In genomic region chr11:32743891-32744290, GRCm38 (mm10) we compare ENCODE assay signal across 17 mouse cellular contexts.
"Had no signal": no experiment of that assay in that cellular context is flagged by ENCODE, and none has a peak within 500 bp of the region (broad histone marks: within the 10 kb centered on the region; RNA-seq: fewer than 3 reads in every experiment).

No protein-coding gene starts in this region.

- H3K9me3 ChIP-seq: liver, embryonic 13.5 days; midbrain, embryonic 12.5 days; midbrain, embryonic 15.5 days; neural tube, embryonic 12.5 days; neural tube, embryonic 15.5 days; stomach, embryonic 15.5 days had no signal

- H3K4me3 ChIP-seq: layer of hippocampus, adult 2 months; liver, embryonic 13.5 days; midbrain, embryonic 12.5 days; midbrain, embryonic 15.5 days; neural tube, embryonic 12.5 days; neural tube, embryonic 15.5 days; stomach, embryonic 15.5 days had no signal

- H3K4me1 ChIP-seq: midbrain, embryonic 12.5 days; midbrain, embryonic 15.5 days; neural tube, embryonic 12.5 days; stomach, embryonic 15.5 days had no signal

- H3K4me2 ChIP-seq: liver, embryonic 13.5 days; midbrain, embryonic 12.5 days; midbrain, embryonic 15.5 days; neural tube, embryonic 12.5 days; neural tube, embryonic 15.5 days; stomach, embryonic 15.5 days had no signal

- H3K27me3 ChIP-seq: liver, embryonic 13.5 days; midbrain, embryonic 12.5 days; midbrain, embryonic 15.5 days; neural tube, embryonic 12.5 days; neural tube, embryonic 15.5 days; stomach, embryonic 15.5 days had no signal

- DNase-seq: kidney, adult 9 months; kidney, postnatal 14 days; kidney, postnatal 4 days; layer of hippocampus, adult 9-11 months; liver, embryonic 13.5 days; lung, adult 2 months; lung, postnatal 14 days; lung, postnatal 4 days; right cerebral cortex, postnatal 25 days; spleen, adult 18-20 months; thymus, postnatal 25 days had no signal

- H3K9ac ChIP-seq: liver, embryonic 13.5 days; midbrain, embryonic 12.5 days; midbrain, embryonic 15.5 days; neural tube, embryonic 12.5 days; neural tube, embryonic 15.5 days; stomach, embryonic 15.5 days had no signal

- H3K27ac ChIP-seq: layer of hippocampus, adult 2 months; liver, embryonic 13.5 days; midbrain, embryonic 12.5 days; midbrain, embryonic 15.5 days; neural tube, embryonic 12.5 days; neural tube, embryonic 15.5 days; stomach, embryonic 15.5 days had no signal

- ATAC-seq: midbrain, embryonic 15.5 days had no signal
